Mouse (Mus musculus) gastrocnemius, postnatal 36 days (tissue): Measurements from ENCODE around the gene Olfr1163. TPM values are rescaled to one million over a fixed set of nuclear protein-coding genes. Genes with fewer than 3 reads are reported as not detected.
"Not testable (repeated sequence)": the region's sequence is repeated elsewhere in the genome, so short reads cannot be mapped to it uniquely, and the experiment has no call there.

Source experiments
- DNase-seq, 2 experiments: peaks; one replicate each; pipeline ENCODE4 v3.0.0; 2022
- intact Hi-C: fragments of 180-260 bp; cut with DNase I; formaldehyde crosslinking; loops from one replicate; pipeline ENCODE4 v1.15.1; 2025
- long read RNA-seq, 2 experiments: library from polyadenylated mRNA; stranded (forward); transcript quantifications; one replicate each; pipeline ENCODE4 v2.0.0; 2021
- total RNA-seq, 2 experiments: library from RNA; stranded (reverse); gene quantifications; 2 replicates each; pipeline ENCODE4 v1.2.3; 2021

The Olfr1163 gene
- not detected for total RNA-seq
- long read RNA-seq, experiment 1 = 0 reads
- long read RNA-seq, experiment 2 = 0 reads

DNA sequence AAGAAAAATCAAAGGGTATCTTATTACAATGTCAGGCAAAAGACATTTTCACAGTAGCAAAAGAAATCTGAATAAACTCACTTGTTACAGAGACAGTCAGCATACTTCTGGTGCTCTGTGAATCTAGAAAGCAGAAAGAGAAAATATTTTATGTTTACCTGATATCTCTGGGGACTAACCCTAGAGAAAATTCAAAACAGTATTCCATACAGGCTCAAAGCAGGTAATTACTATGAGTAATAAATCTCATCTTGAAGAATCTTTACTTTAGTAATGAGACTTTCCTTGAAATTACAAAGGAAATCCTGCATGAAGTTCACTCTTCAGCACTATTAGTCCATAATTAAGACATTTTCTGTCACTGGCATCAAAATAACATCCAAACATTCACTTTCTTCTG, at the start of gene Olfr1163:
Olfr1163 (minus strand) TSS at position 101 of the 400 bp plus-strand sequence.
- intact Hi-C loops = no loop called here
- DNase-seq = no peak

DNA sequence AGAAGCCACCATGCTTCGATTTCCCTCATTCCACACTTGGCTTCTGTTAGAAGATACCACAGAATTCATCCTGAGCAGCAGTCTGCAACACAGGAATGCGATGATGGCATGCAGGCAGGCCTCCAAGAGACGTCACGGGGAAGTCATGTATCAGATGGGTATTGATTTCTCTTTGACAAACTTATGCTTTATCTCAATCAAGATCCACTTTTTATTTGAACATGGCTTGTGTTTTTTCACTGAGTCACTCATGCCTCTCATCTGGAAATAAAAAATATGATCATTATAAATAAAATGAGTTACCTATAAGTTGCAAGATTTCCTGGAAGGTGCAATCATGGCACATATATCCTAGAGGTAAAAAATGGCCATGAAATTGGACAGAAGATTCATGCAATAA, 22.2 kb upstream of the Olfr1163 start, which contains the start of gene Olfr1164:
Olfr1164 (minus strand) TSS at position 101 of the 400 bp plus-strand sequence.
- DNase-seq = no peak
- intact Hi-C loops = no loop called here

DNA sequence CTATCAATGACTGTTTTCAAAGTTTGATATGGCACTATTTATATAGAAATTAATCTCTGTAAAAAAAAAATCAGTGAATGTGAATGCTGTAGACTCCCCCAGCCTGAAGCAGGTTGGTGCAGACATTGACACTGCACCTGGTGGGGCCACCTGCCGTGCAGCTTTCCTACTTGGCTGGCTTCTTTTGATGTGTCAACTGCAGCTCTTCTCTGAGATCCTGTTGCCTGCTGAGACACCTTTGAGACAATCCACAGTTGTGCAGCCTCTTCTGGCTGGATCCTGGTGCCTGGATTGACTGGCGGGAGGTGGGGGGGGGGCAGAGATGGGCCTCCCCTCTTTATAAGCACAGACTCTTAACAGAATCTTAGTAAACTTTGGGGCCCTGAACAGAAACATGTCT, 8.0 kb downstream of the Olfr1163 start:
- DNase-seq = no peak
- intact Hi-C loops = no loop called here

- intact Hi-C loops = no loop called here
- DNase-seq = no peak
Measured at GRCm38 (mm10) chr2:88051029-88051428, 20.6 kb downstream of the Olfr1163 start, which contains the start of gene Olfr1162. TSS of gene Olfr1162 (minus strand) at chr2:88051129.

DNA sequence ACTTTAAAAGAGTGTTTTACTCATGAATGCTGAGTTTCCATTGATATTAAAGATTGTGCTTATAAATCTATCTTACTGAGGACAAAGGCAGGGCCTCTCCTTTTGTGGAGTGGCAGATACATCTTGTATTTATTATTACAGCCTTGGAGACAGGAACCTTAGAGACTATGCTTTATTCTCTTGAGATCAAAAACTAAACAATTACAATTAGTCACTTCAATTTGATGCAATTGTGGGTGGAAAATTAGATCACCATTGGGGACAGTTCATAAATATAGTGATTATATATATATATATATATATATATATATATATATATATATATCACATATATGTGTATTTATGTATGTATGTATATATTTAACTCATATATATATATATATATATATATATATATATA, 34.0 kb downstream of the Olfr1163 start, which contains the start of gene Olfr73:
Olfr73 (minus strand) TSS at position 101 of the 400 bp plus-strand sequence.
- DNase-seq = no peak
- intact Hi-C loops = no loop called here

- DNase-seq, intact Hi-C loops: not testable (repeated sequence)
Measured at GRCm38 (mm10) chr2:88022474-88022873, 49.2 kb downstream of the Olfr1163 start, which contains the start of gene Olfr1161. TSS of gene Olfr1161 (plus strand) at chr2:88022774.

Other genes starting within 250 kb of the Olfr1163 start
- gene Olfr1148, start 241.3 kb downstream of the Olfr1163 start, total RNA-seq = not detected
- not detected for gene Olfr1150-ps1, start 227.8 kb downstream of the Olfr1163 start, total RNA-seq
- gene Olfr1151, start 216.0 kb downstream of the Olfr1163 start, total RNA-seq = not detected
- not detected for gene Olfr1152, start 205.3 kb downstream of the Olfr1163 start, total RNA-seq
- not detected for gene Olfr1153, start 176.9 kb downstream of the Olfr1163 start, total RNA-seq
- not detected for gene Olfr1154, start 166.7 kb downstream of the Olfr1163 start, total RNA-seq
- not detected for gene Olfr1155, start 126.7 kb downstream of the Olfr1163 start, total RNA-seq
- gene Olfr1156, start 118.7 kb downstream of the Olfr1163 start, total RNA-seq = not detected
- not detected for gene Olfr1157, start 103.5 kb downstream of the Olfr1163 start, total RNA-seq
- not detected for gene Olfr74, start 97.2 kb downstream of the Olfr1163 start, total RNA-seq
- gene Olfr1158, start 81.7 kb downstream of the Olfr1163 start, total RNA-seq = not detected
- gene Olfr1160, start 63.6 kb downstream of the Olfr1163 start, total RNA-seq = not detected
- not detected for gene Olfr1161, start 49.1 kb downstream of the Olfr1163 start, total RNA-seq
- gene Olfr73, start 34.1 kb downstream of the Olfr1163 start, total RNA-seq = not detected
- not detected for gene Olfr1162, start 20.7 kb downstream of the Olfr1163 start, total RNA-seq
- gene Olfr1164, start 22.1 kb upstream of the Olfr1163 start, total RNA-seq = not detected
- not detected for gene Olfr1166, start 56.4 kb upstream of the Olfr1163 start, total RNA-seq
- gene Olfr1167, start 83.4 kb upstream of the Olfr1163 start, total RNA-seq = not detected
- not detected for gene Olfr1168, start 110.0 kb upstream of the Olfr1163 start, total RNA-seq
- gene Olfr1170, start 156.5 kb upstream of the Olfr1163 start, total RNA-seq = not detected
- gene Olfr1173, start 208.0 kb upstream of the Olfr1163 start, total RNA-seq = not detected
- gene Olfr1174-ps, start 243.3 kb upstream of the Olfr1163 start, total RNA-seq = not detected